Mouse (Mus musculus) ES-E14 (cell line): Measurements from ENCODE around the gene St3gal5. TPM values are rescaled to one million over a fixed set of nuclear protein-coding genes. Genes with fewer than 3 reads are reported as not detected.

ENCODE experiments used
- DNase-seq: peaks from one replicate; pipeline ENCODE4 v3.0.0-alpha.2; 2013; ENCODE audit warnings: low read depth, low spot score
- H3K27ac ChIP-seq: 2 replicates; pipeline ENCODE4 v1.5.1; 2012; ENCODE audit warnings: low read depth, mild to moderate bottlenecking, low read length, moderate library complexity, mixed read lengths; ENCODE audit not compliant: poor library complexity, insufficient read depth, severe bottlenecking
- H3K36me3 ChIP-seq: 2 replicates; pipeline ENCODE4 v1.6.1; 2012; ENCODE audit warnings: mild to moderate bottlenecking, low read length, moderate library complexity, mixed read lengths; ENCODE audit not compliant: control insufficient read depth, poor library complexity, insufficient read depth, severe bottlenecking
- H3K4me1 ChIP-seq, 2 experiments: fragments of 150-350 bp in 1 of 2; sonication (generic) in 1 of 2; 2 replicates each; pipeline ENCODE4 v1.6.1; 2012; ENCODE audit warnings: low read length in 2 of 2, mild to moderate bottlenecking in 1 of 2, mixed read lengths in 1 of 2; ENCODE audit not compliant: control insufficient read depth in 2 of 2, insufficient read depth in 2 of 2, poor library complexity in 1 of 2
- H3K4me3 ChIP-seq, 2 experiments: fragments of 150-350 bp in 1 of 2; sonication (generic) in 1 of 2; 2 replicates each; pipeline ENCODE4 v1.5.1; 2012; ENCODE audit warnings: low read length in 2 of 2, low read depth in 1 of 2, mild to moderate bottlenecking in 1 of 2, mixed read lengths in 1 of 2; ENCODE audit not compliant: insufficient read depth in 1 of 2, poor library complexity in 1 of 2, severe bottlenecking in 1 of 2
- H3K9ac ChIP-seq: 2 replicates; pipeline ENCODE4 v1.6.1; 2012; ENCODE audit warnings: low read depth, mild to moderate bottlenecking, low read length, mixed read lengths; ENCODE audit not compliant: poor library complexity, insufficient read depth, severe bottlenecking
- H3K9me3 ChIP-seq: fragments of 150-350 bp; sonication (generic); 2 replicates; pipeline ENCODE4 v1.6.1; 2012; ENCODE audit warnings: low read depth, mild to moderate bottlenecking, low read length; ENCODE audit not compliant: control insufficient read depth, insufficient read depth
- CHD2 ChIP-seq: IDR thresholded peaks from 2 replicates; pipeline ENCODE4 v1.6.1; 2014; ENCODE audit warnings: mild to moderate bottlenecking, low read depth, low read length, inconsistent platforms
- HCFC1 ChIP-seq: IDR thresholded peaks from 2 replicates; pipeline ENCODE4 v1.6.1; 2012; ENCODE audit warnings: low read length, inconsistent platforms, borderline replicate concordance; ENCODE audit not compliant: insufficient read depth
- MAFK ChIP-seq: IDR thresholded peaks from 2 replicates; pipeline ENCODE4 v1.6.1; 2014; ENCODE audit warnings: mild to moderate bottlenecking, low read depth, low read length, inconsistent platforms; ENCODE audit not compliant: insufficient read depth
- ZC3H11A ChIP-seq: IDR thresholded peaks from 2 replicates; pipeline ENCODE4 v1.6.1; 2012; ENCODE audit warnings: low read depth, mild to moderate bottlenecking, inconsistent platforms, low read length, borderline replicate concordance
- ZNF384 ChIP-seq: IDR thresholded peaks from 2 replicates; pipeline ENCODE4 v1.6.1; 2012; ENCODE audit warnings: low read depth, low read length, inconsistent platforms
- in situ Hi-C, 2 experiments: fragments of 600-800 bp; cut with MboI; formaldehyde crosslinking; loops; one replicate each; pipeline ENCODE4 v1.15.1; 2025; ENCODE audit warnings: low sequenced_read_pairs in 2 of 2, inconsistent platforms in 1 of 2; ENCODE audit not compliant: unreplicated experiment in 2 of 2
- total RNA-seq: library from RNA; depleted of rRNA; stranded (reverse); fragments of 300-350 nt; gene quantifications from 2 replicates; pipeline ENCODE4 v1.2.3, GENCODE M21; 2012

The St3gal5 gene
- total RNA-seq, 1 experiment: 13.3 TPM

DNA sequence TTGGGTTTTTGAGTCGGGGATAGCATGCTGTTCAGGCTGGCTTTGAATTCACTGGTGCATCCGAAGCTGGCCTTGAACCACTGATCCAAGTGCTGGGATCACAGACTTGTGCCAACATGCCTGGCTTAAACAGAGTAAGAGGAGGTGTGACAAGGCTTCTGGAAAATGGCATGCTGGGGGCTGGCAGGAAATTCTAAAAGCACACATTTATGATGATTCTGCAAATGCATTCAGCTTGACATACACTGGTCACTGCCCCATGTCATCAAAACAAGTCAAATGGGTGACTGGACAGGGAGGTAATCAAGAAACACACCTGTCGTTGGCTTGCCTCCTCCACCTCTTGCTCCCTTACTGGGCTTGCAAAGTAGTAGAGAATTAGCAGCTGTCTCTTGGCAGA lies 1.9 kb downstream of the St3gal5 start:
- Histone ChIP-seq H3K9ac (no peak overlapping the region), H3K27ac (no peak overlapping the region), H3K36me3 (no peaks in the 10 kb centered on the region), H3K9me3 (no peaks in the 10 kb centered on the region), H3K4me3 (no peak overlapping the region), H3K4me1 (no peaks in the 10 kb centered on the region)
- TF ChIP-seq ZC3H11A (no peak), MAFK (no peak), ZNF384 (no peak), HCFC1 (no peak), CHD2 (no peak)
- in situ Hi-C loops: no loop called here
- no peak for DNase-seq

DNA sequence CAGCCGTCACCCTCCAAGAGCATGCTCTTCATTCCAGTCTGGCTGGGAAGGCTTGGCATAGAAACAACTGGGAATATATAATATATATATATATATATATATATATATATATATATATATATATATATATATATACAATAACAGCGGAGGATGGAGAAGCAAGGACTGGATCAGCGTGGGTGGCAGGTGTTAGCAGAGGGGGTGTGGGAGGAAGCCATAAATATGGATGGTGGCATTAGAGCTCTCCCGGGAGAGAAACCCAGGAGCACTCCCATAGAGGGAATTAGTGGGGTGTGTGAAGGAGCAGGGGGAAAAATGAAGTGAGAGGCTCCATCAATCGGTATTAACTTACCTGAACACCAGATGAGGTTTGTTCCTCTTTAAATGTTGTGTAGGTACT lies 2.8 kb downstream of the St3gal5 start:
- H3K27ac ChIP-seq: no peak overlapping the region

DNA sequence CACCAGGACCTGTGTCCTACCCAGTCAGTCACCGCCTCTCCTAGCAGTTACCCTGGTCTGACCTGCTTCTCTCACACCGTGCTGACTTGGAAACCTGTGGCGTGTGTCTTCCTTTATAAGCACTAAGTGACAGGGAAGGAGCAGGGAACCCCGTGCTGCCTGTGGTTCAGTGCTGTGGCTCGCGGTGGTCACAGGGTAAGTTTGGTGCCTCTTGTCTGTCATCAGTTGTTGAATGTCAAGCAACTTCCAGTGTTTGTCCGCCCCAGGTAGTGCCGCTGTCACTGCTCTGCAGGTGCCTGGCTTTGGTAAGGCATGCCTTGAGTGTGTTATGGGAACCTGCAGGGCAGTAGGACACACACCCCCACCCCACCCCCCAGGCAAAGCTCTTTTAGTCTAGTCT lies 3.5 kb downstream of the St3gal5 start:
- Histone ChIP-seq H3K4me3 (no peak overlapping the region), H3K9me3 (no peaks in the 10 kb centered on the region), H3K36me3 (no peaks in the 10 kb centered on the region), H3K27ac (no peak overlapping the region), H3K9ac (no peak overlapping the region), H3K4me1 (no peaks in the 10 kb centered on the region)
- DNase-seq: no peak
- in situ Hi-C loops: no loop called here
- TF ChIP-seq ZC3H11A (no peak), CHD2 (no peak), ZNF384 (no peak), HCFC1 (no peak), MAFK (no peak)

More for the DNA sequence above, 2.8 kb downstream of the St3gal5 start:
- H3K4me3 ChIP-seq: no peak overlapping the region
- H3K4me1 ChIP-seq: no peaks in the 10 kb centered on the region
- no peaks in the 10 kb centered on the region for H3K36me3 ChIP-seq
- H3K9ac ChIP-seq: no peak overlapping the region
- H3K9me3 ChIP-seq: no peaks in the 10 kb centered on the region
- DNase-seq: no peak
- in situ Hi-C loops: no loop called here
- TF ChIP-seq MAFK (no peak), HCFC1 (no peak), CHD2 (no peak), ZNF384 (no peak), ZC3H11A (no peak)

DNA sequence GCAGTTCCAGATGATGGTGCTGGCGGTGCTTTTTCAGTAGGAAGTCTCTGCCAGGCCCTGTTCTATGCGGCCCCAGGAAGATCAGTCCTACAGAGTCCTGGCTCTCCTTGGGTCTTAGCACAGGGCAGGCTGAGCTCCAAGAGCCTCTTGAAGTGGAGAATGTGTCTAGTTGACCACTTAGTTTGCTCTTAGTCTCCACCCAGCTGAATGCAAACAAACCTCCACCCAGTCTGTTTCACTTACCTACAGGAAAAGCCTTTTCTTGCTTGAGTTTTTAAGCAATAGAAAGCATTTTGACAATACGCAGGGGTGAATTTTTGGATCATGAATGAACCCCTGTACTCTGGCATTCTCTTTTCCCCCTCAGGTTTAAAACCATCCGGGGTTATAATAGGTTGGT lies 4.0 kb downstream of the St3gal5 start:
- no peak for TF ChIP-seq ZNF384
- no peak for TF ChIP-seq ZC3H11A
- no peak for TF ChIP-seq MAFK
- no peak for TF ChIP-seq CHD2
- TF ChIP-seq HCFC1: no peak
- Histone ChIP-seq H3K4me3 (no peak overlapping the region), H3K9ac (no peak overlapping the region), H3K9me3 (no peaks in the 10 kb centered on the region), H3K36me3 (no peaks in the 10 kb centered on the region), H3K27ac (no peak overlapping the region), H3K4me1 (no peaks in the 10 kb centered on the region)
- no peak for DNase-seq
- in situ Hi-C loops: no loop called here

DNA sequence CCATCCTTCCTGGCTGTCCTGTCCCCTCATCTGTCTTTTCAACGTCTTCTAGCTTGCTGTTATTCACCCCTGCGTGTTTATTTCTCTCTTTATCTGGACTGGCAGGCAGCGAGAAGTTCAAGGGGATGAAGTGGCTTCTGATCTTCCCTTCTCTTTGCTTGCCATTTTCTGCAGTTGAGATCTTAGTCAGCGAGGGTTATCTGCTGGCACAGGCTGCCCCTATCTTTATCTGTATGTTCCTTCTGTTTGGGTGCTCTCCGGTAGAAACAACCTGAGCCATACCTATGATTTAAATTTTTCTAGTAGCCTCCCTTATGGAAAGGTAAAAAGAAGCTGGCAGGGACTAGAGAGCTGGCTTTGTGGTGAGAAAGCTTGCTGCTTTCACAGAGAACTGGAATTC lies 4.7 kb downstream of the St3gal5 start:
- no peak for TF ChIP-seq MAFK
- no peak for TF ChIP-seq ZC3H11A
- no peak for TF ChIP-seq CHD2
- no peak for TF ChIP-seq ZNF384
- no peak for TF ChIP-seq HCFC1
- Histone ChIP-seq H3K9ac (no peak overlapping the region), H3K36me3 (no peaks in the 10 kb centered on the region), H3K27ac (no peak overlapping the region), H3K9me3 (no peaks in the 10 kb centered on the region), H3K4me1 (no peaks in the 10 kb centered on the region), H3K4me3 (no peak overlapping the region)
- DNase-seq: no peak
- in situ Hi-C loops: no loop called here
